Mouse (Mus musculus): ENCODE data around the gene Dysf.
"Not testable (repeated sequence)": the region's sequence is repeated elsewhere in the genome, so short reads cannot be mapped to it uniquely, and the experiment has no call there.

Dysf gene

GRCm38 (mm10) chr6:84008363-84009171 is at the start of gene Dysf:
Gene Dysf (plus strand): TSS chr6:84008590.
- DNase-seq (ENCODE audit: low spot score in 2 of 2), result no peak

GRCm38 (mm10) chr6:83987642-83988041 is 20.7 kb upstream of the Dysf start:
- DNase-seq (ENCODE audit: low spot score in 2 of 2), result no peak

- DNase-seq (ENCODE audit: low spot score in 2 of 2), result no peak
Observed at GRCm38 (mm10) chr6:84002716-84003115, 5.7 kb upstream of the Dysf start.

GRCm38 (mm10) chr6:84004295-84004694 is 4.1 kb upstream of the Dysf start:
- no peak for DNase-seq (ENCODE audit: low spot score in 2 of 2)

GRCm38 (mm10) chr6:84009172-84009872 is 932 bp downstream of the Dysf start:
- no peak for DNase-seq (ENCODE audit: low spot score in 2 of 2)

- DNase-seq (ENCODE audit: low spot score in 2 of 2), result no peak
Observed at GRCm38 (mm10) chr6:84009915-84010302, 1.5 kb downstream of the Dysf start.

GRCm38 (mm10) chr6:84010303-84011225 is 2.2 kb downstream of the Dysf start:
- no peak for DNase-seq (ENCODE audit: low spot score in 2 of 2)

- DNase-seq (ENCODE audit: low spot score in 2 of 2), result peak in 1 of 2 experiments; percentile 10
Observed at GRCm38 (mm10) chr6:84014961-84015683, 6.7 kb downstream of the Dysf start.

GRCm38 (mm10) chr6:84016851-84017250 is 8.5 kb downstream of the Dysf start:
- no peak for DNase-seq (ENCODE audit: low spot score in 2 of 2)

GRCm38 (mm10) chr6:84017392-84017791 is 9.0 kb downstream of the Dysf start:
- no peak for DNase-seq (ENCODE audit: low spot score in 2 of 2)

- DNase-seq (ENCODE audit: low spot score in 2 of 2), result no peak
Observed at GRCm38 (mm10) chr6:84018906-84019550, 10.6 kb downstream of the Dysf start.

- no peak for DNase-seq (ENCODE audit: low spot score in 2 of 2)
Observed at GRCm38 (mm10) chr6:84020002-84020401, 11.6 kb downstream of the Dysf start.

GRCm38 (mm10) chr6:84021990-84022389 is 13.6 kb downstream of the Dysf start:
- DNase-seq (ENCODE audit: low spot score in 2 of 2), result no peak

GRCm38 (mm10) chr6:84025636-84026035 is 17.2 kb downstream of the Dysf start:
- DNase-seq (ENCODE audit: low spot score in 2 of 2), result no peak

GRCm38 (mm10) chr6:84028791-84029190 is 20.4 kb downstream of the Dysf start:
- DNase-seq (ENCODE audit: low spot score in 2 of 2), result no peak

- no peak for DNase-seq (ENCODE audit: low spot score in 2 of 2)
Observed at GRCm38 (mm10) chr6:84029775-84030174, 21.4 kb downstream of the Dysf start.

- DNase-seq (ENCODE audit: low spot score in 2 of 2), result not testable (repeated sequence)
Observed at GRCm38 (mm10) chr6:84032516-84032915, 24.1 kb downstream of the Dysf start.

GRCm38 (mm10) chr6:84043251-84043940 is 35.0 kb downstream of the Dysf start:
- no peak for DNase-seq (ENCODE audit: low spot score in 2 of 2)

- no peak for DNase-seq (ENCODE audit: low spot score in 2 of 2)
Observed at GRCm38 (mm10) chr6:84044679-84045078, 36.3 kb downstream of the Dysf start.

- no peak for DNase-seq (ENCODE audit: low spot score in 2 of 2)
Observed at GRCm38 (mm10) chr6:84048856-84049255, 40.5 kb downstream of the Dysf start.
